Mouse (Mus musculus) spleen, postnatal 10 days (tissue): ENCODE data around the gene March2.
A peak's percentile ranks its signal among the peaks of the same experiment; 100 is the strongest.
"Not testable (repeated sequence)": the region's sequence is repeated elsewhere in the genome, so short reads cannot be mapped to it uniquely, and the experiment has no call there.

Experiments used
- DNase-seq, 2 experiments: peaks; one replicate each; pipeline ENCODE4 v3.0.0; 2021 to 2022; ENCODE audit warnings: low spot score in 2 of 2

The March2 gene

GRCm38 (mm10) chr17:33718384-33718881 lies at the start of gene March2:
Gene March2 (minus strand): TSS chr17:33718670.
- DNase-seq = peak; percentile 99

- DNase-seq = no peak
Observed at GRCm38 (mm10) chr17:33766389-33766788, 47.9 kb upstream of the March2 start.

- peak; percentile 99 for DNase-seq
Observed at GRCm38 (mm10) chr17:33760255-33761165, 42.0 kb upstream of the March2 start, which contains the start of gene Rab11b. Gene Rab11b (minus strand): TSS chr17:33760530.

- peak; percentile 99 for DNase-seq
Observed at GRCm38 (mm10) chr17:33759767-33760254, 41.3 kb upstream of the March2 start.

GRCm38 (mm10) chr17:33757231-33757630 lies 38.8 kb upstream of the March2 start:
- no peak for DNase-seq

GRCm38 (mm10) chr17:33756108-33756790 lies 37.8 kb upstream of the March2 start:
- DNase-seq = no peak

GRCm38 (mm10) chr17:33755418-33756107 lies 37.1 kb upstream of the March2 start:
- DNase-seq = no peak

GRCm38 (mm10) chr17:33754656-33755055 lies 36.2 kb upstream of the March2 start:
- no peak for DNase-seq

GRCm38 (mm10) chr17:33752297-33752696 lies 33.8 kb upstream of the March2 start:
- DNase-seq = no peak

GRCm38 (mm10) chr17:33751181-33751580 lies 32.7 kb upstream of the March2 start:
- no peak for DNase-seq

- DNase-seq = no peak
Observed at GRCm38 (mm10) chr17:33749451-33749850, 31.0 kb upstream of the March2 start.

GRCm38 (mm10) chr17:33746011-33746410 lies 27.5 kb upstream of the March2 start:
- peak in 1 of 2 experiments; percentile 29 for DNase-seq

GRCm38 (mm10) chr17:33744686-33745384 lies 26.4 kb upstream of the March2 start:
- no peak for DNase-seq

GRCm38 (mm10) chr17:33742420-33742819 lies 23.9 kb upstream of the March2 start:
- DNase-seq = no peak

- not testable (repeated sequence) for DNase-seq
Observed at GRCm38 (mm10) chr17:33733526-33733925, 15.1 kb upstream of the March2 start.

GRCm38 (mm10) chr17:33732556-33733083 lies 14.2 kb upstream of the March2 start:
- DNase-seq = not testable (repeated sequence)

GRCm38 (mm10) chr17:33729215-33729614 lies 10.7 kb upstream of the March2 start:
- no peak for DNase-seq

- no peak for DNase-seq
Observed at GRCm38 (mm10) chr17:33728396-33728795, 9.9 kb upstream of the March2 start.

- no peak for DNase-seq
Observed at GRCm38 (mm10) chr17:33719736-33720378, 1.4 kb upstream of the March2 start.
